Mouse (Mus musculus) bone marrow macrophage, adult 2 months (primary cell): ENCODE results near the gene Cchcr1.

ENCODE experiments used
- CTCF ChIP-seq: IDR thresholded peaks from 2 replicates; pipeline ENCODE4 v1.5.1; 2012; ENCODE audit warnings: low read depth, mild to moderate bottlenecking, low read length, moderate library complexity
- POLR2A ChIP-seq: IDR thresholded peaks from 2 replicates; pipeline ENCODE4 v1.6.1; 2012; ENCODE audit warnings: mild to moderate bottlenecking, low read depth, low read length, borderline replicate concordance

DNA sequence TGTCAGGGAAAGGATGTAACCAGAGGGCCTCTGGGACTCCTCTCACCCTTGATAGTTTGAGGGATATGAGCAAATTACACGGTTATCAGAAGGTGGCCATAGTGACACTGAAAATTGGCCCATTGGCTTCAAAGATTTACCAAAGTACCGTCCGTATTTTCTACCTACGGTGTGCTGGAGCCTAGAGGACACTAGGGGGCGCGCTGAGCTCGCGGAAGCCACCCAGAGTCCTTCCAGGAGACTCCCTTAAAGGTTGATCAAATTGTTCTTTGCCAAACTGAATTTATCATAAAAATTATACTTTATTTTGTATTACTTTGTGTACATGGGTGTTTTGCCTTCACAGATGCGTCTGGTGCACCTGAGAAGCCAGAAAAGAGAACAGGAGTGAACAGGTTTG is 32.8 kb upstream of the Cchcr1 start:
- no peak for TF ChIP-seq POLR2A
- TF ChIP-seq CTCF = peak; percentile 80; the same call in 1 of the 2 replicates
